Mouse (Mus musculus) kidney, embryonic 16.5 days (tissue): ENCODE data around the gene Iars2. TPM values are rescaled to one million over a fixed set of nuclear protein-coding genes. Genes with fewer than 3 reads are reported as not detected.

Experiments
- ATAC-seq: fragments of 200-750 bp; cut with Nextera tagmentation; 2 replicates; pipeline ENCODE4 v1.8.0; 2017; ENCODE audit warnings: moderate TSS enrichment; ENCODE audit not compliant: low FRiP score, low TSS enrichment
- H3K27ac ChIP-seq: fragments of 300-500 bp; sonication (generic); 2 replicates; pipeline ENCODE4 v1.5.1; 2014; ENCODE audit warnings: low read length
- H3K27me3 ChIP-seq: fragments of 300-500 bp; sonication (generic); 2 replicates; pipeline ENCODE4 v1.6.1; 2014; ENCODE audit warnings: low read length, control low read depth, mixed read lengths; ENCODE audit not compliant: insufficient read depth
- H3K36me3 ChIP-seq: fragments of 300-500 bp; sonication (generic); 2 replicates; pipeline ENCODE4 v1.6.1; 2014; ENCODE audit warnings: low read length, control low read depth, mixed read lengths; ENCODE audit not compliant: insufficient read depth
- H3K4me1 ChIP-seq: fragments of 300-500 bp; sonication (generic); 2 replicates; pipeline ENCODE4 v1.6.1; 2014; ENCODE audit warnings: low read length, control low read depth, mixed read lengths; ENCODE audit not compliant: insufficient read depth
- H3K4me2 ChIP-seq: fragments of 300-500 bp; sonication (generic); replicated peaks from 2 replicates; pipeline ENCODE4 v1.6.1; 2014; ENCODE audit warnings: low read depth, low read length
- H3K4me3 ChIP-seq: fragments of 300-500 bp; sonication (generic); 2 replicates; pipeline ENCODE4 v1.5.1; 2014; ENCODE audit warnings: mild to moderate bottlenecking, low read length
- H3K9ac ChIP-seq: fragments of 300-500 bp; sonication (generic); replicated peaks from 2 replicates; pipeline ENCODE4 v1.6.1; 2014; ENCODE audit warnings: low read length
- H3K9me3 ChIP-seq: fragments of 300-500 bp; sonication (generic); 2 replicates; pipeline ENCODE4 v1.6.1; 2016; ENCODE audit warnings: low read length, control low read depth
- WGBS: fragments of 180-500 bp; shearing (Covaris S2); extraction: QIAGEN DNeasy Blood & Tissue Kit; methylation state at CpG from one replicate; pipeline ENCODE4 v1.1.7; 2014; 5-methylcytosine and 5-hydroxymethylcytosine counted together
- polyA plus RNA-seq: library from polyadenylated mRNA; unstranded; fragments of >200 nt; fragmentation: Nextera tagmentation; extraction: Ambion mirVana; gene quantifications from 2 replicates; pipeline ENCODE4 v1.2.1, GENCODE M21; 2015

Gene Iars2
- polyA plus RNA-seq, 1 experiment from 2014 or later, result 35.2 TPM

- Histone ChIP-seq H3K27me3 (no peaks in the 10 kb centered on the region), H3K36me3 (peaks cover 45% of the 10 kb centered on the region), H3K9ac (no peak overlapping the region), H3K9me3 (no peaks in the 10 kb centered on the region), H3K27ac (no peak overlapping the region), H3K4me3 (no peak overlapping the region), H3K4me2 (no peak overlapping the region), H3K4me1 (no peaks in the 10 kb centered on the region)
- WGBS, result 90% methylated on average over 9 of the region's 9 CpGs
- ATAC-seq, result no peak
These were observed 17.2 kb downstream of the Iars2 start for GRCm38 (mm10) chr1:185311949-185312348.

- Histone ChIP-seq H3K4me2 (no peak overlapping the region), H3K4me3 (no peak overlapping the region), H3K27ac (no peak overlapping the region), H3K27me3 (no peaks in the 10 kb centered on the region), H3K4me1 (no peaks in the 10 kb centered on the region), H3K9me3 (no peaks in the 10 kb centered on the region), H3K36me3 (peaks cover 39% of the 10 kb centered on the region), H3K9ac (no peak overlapping the region)
- 85% methylated on average over 4 of the region's 4 CpGs for WGBS
- ATAC-seq, result no peak
These were observed 20.3 kb downstream of the Iars2 start for GRCm38 (mm10) chr1:185308908-185309307.

DNA sequence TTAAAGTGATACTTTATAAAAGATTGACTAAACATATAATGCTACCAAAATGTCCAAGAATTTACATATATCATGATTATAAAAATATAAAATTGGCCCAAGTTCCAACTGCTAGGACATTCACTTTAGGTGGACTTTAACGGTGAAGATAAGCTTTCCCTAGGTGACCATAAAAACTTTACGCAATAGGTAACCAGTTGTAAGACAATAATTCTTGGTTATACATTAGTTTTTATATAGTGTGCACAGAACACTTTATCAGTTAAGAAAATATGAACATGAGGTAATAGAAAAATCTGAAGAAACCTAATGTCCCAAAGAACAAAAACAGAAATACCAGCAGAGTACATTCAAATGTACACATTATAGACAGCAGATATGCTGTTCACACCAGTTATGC, 20.9 kb downstream of the Iars2 start:
- H3K27ac ChIP-seq, result no peak overlapping the region
- H3K36me3 ChIP-seq, result peaks cover 36% of the 10 kb centered on the region

DNA sequence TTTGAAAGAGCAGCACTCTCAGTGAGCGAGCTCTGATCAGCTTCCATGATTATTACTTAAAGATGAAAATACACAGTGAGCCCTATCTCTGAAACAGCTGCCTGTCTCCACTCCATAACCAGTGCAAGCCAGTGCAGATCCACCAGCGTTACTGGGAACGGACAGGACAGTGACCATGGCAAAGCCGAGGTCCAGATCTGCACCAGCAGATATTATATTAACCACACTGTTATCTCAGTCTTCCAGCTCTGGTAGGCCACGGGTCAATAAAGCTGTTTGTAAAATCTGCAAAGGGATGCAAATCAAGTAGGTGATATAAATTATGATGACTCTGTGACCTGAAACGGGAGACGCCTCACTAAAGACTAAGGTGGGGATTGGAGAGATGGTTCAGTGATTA, 21.6 kb downstream of the Iars2 start:
- no peak overlapping the region for H3K4me2 ChIP-seq
- ATAC-seq, result no peak
- no peaks in the 10 kb centered on the region for H3K4me1 ChIP-seq
- no peaks in the 10 kb centered on the region for H3K27me3 ChIP-seq
- no peaks in the 10 kb centered on the region for H3K9me3 ChIP-seq
- H3K36me3 ChIP-seq, result peaks cover 38% of the 10 kb centered on the region
- H3K9ac ChIP-seq, result no peak overlapping the region
- H3K27ac ChIP-seq, result no peak overlapping the region
- no peak overlapping the region for H3K4me3 ChIP-seq
- 86% methylated on average over 7 of the region's 7 CpGs for WGBS

More for the DNA sequence above, 20.9 kb downstream of the Iars2 start:
- no peaks in the 10 kb centered on the region for H3K9me3 ChIP-seq
- no peak overlapping the region for H3K4me2 ChIP-seq
- no peaks in the 10 kb centered on the region for H3K27me3 ChIP-seq
- 92% methylated on average over 2 of the region's 2 CpGs for WGBS
- H3K4me1 ChIP-seq, result no peaks in the 10 kb centered on the region
- ATAC-seq, result no peak
- H3K9ac ChIP-seq, result no peak overlapping the region
- no peak overlapping the region for H3K4me3 ChIP-seq

DNA sequence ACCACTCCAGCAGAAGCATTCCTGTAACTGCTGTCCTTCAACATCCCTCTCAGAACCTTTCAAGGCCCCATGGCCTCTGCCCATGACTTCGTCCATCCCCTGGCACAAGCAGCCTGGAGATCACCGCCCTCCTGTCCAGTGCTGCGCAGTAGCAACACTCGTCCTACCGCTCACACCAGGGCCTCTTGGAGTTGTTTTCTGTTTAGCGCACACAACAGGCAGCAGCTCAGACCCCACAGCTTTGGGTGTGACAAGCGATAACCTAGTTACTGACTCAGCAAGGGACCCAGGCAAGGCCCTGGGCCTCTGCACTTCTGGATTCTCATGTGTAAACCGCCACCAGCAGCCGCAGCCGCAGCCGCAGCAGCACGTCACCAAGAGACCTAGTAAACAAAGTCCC, 22.4 kb downstream of the Iars2 start:
- Histone ChIP-seq H3K27me3 (no peaks in the 10 kb centered on the region), H3K4me2 (no peak overlapping the region), H3K36me3 (peaks cover 37% of the 10 kb centered on the region), H3K9me3 (no peaks in the 10 kb centered on the region), H3K9ac (no peak overlapping the region), H3K4me1 (no peaks in the 10 kb centered on the region), H3K4me3 (no peak overlapping the region), H3K27ac (no peak overlapping the region)
- ATAC-seq, result 0 out of 2 replicates have a peak, but pooled peaks have one; percentile 31
- WGBS, result 97% methylated on average over 12 of the region's 12 CpGs

DNA sequence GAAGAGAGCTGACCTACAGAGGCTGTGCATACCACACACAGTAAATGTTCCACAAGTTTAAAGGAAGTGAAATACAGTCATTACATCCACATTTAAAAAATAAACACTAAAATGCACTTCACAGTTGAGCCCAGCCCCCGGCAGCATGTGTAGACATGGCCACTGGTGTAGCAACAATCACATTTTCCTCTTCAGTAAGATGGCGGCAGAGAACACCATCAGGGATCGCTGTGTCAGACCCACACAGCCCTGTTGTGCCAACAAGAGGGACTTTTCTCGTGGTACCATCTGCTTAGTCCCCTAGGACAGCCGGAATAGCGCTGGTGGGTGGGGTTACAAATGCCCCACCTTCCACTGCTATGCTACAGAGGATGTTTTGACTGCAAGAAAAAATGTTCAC, 26.4 kb downstream of the Iars2 start:
- Histone ChIP-seq H3K4me3 (no peak overlapping the region), H3K9ac (no peak overlapping the region), H3K4me2 (no peak overlapping the region), H3K9me3 (no peaks in the 10 kb centered on the region), H3K27ac (no peak overlapping the region), H3K36me3 (peaks cover 33% of the 10 kb centered on the region), H3K4me1 (no peaks in the 10 kb centered on the region), H3K27me3 (no peaks in the 10 kb centered on the region)
- WGBS, result 96% methylated on average over 6 of the region's 6 CpGs
- no peak for ATAC-seq

- Histone ChIP-seq H3K27me3 (no peaks in the 10 kb centered on the region), H3K9me3 (no peaks in the 10 kb centered on the region), H3K4me3 (no peak overlapping the region), H3K27ac (no peak overlapping the region), H3K4me1 (no peaks in the 10 kb centered on the region), H3K4me2 (no peak overlapping the region), H3K9ac (no peak overlapping the region), H3K36me3 (peaks cover 45% of the 10 kb centered on the region)
- ATAC-seq, result no peak
- 91% methylated on average over 8 of the region's 8 CpGs for WGBS
These were observed 30.7 kb downstream of the Iars2 start for GRCm38 (mm10) chr1:185298496-185298895.

GRCm38 (mm10) chr1:185296850-185297249, 32.3 kb downstream of the Iars2 start:
- 94% methylated on average over 7 of the region's 7 CpGs for WGBS
- Histone ChIP-seq H3K4me3 (no peak overlapping the region), H3K9ac (no peak overlapping the region), H3K4me2 (no peak overlapping the region), H3K4me1 (no peaks in the 10 kb centered on the region), H3K27ac (no peak overlapping the region), H3K36me3 (peaks cover 36% of the 10 kb centered on the region), H3K27me3 (no peaks in the 10 kb centered on the region), H3K9me3 (no peaks in the 10 kb centered on the region)
- no peak for ATAC-seq

DNA sequence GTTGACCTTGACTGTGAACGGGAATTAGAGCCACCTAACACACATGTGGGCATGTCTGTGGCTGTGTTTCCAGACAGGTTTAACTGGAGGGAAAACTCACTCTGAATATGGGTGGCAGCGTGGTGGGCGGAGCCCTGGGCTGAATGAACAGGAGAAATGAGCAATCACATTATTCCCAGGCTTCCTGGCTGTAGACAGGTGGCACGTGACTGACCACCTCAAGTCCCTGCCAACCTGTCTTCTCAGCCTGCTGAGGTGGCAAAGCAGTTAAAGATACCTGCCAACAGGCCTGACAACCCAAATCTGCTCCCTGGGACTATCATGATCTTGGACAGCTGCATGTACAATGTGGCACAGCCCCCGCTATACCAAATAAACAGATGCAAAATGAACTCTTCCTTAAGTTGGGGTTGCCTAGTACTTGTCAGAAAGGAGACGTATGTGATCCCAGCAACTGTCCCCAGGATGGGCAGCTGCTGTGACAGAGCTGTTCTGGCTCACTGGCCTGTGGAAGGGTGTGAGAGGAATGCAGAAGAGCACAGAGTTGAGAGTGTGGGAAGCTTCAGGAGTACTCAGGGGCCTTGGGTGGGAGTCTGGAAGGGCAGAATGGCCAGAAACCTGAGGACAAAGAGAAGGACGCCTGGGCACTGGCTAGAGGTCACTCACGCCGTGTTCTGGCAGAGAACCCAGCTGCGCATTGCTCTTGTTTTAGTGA, 36.4 kb downstream of the Iars2 start:
- Histone ChIP-seq H3K4me3 (no peak overlapping the region), H3K4me1 (no peaks in the 10 kb centered on the region), H3K9ac (no peak overlapping the region), H3K4me2 (no peak overlapping the region), H3K9me3 (no peaks in the 10 kb centered on the region), H3K27me3 (no peaks in the 10 kb centered on the region), H3K27ac (0 out of 2 replicates have a peak overlapping the region, but pooled peaks have one; percentile 0), H3K36me3 (peaks cover 59% of the 10 kb centered on the region)
- ATAC-seq, result peak; percentile 92
- 70% methylated on average over 10 of the region's 10 CpGs for WGBS

GRCm38 (mm10) chr1:185291336-185291735, 37.9 kb downstream of the Iars2 start:
- ATAC-seq, result no peak
- Histone ChIP-seq H3K9me3 (no peaks in the 10 kb centered on the region), H3K4me1 (no peaks in the 10 kb centered on the region), H3K4me3 (no peak overlapping the region), H3K9ac (no peak overlapping the region), H3K4me2 (no peak overlapping the region), H3K36me3 (peaks cover 61% of the 10 kb centered on the region), H3K27ac (no peak overlapping the region), H3K27me3 (no peaks in the 10 kb centered on the region)
- WGBS, result 86% methylated on average over 4 of the region's 4 CpGs
